Mouse (Mus musculus) cerebellum, adult 8-10 months (tissue): ENCODE data around the gene Pfpl.
A peak's percentile ranks its signal among the peaks of the same experiment; 100 is the strongest.

ENCODE experiments used
- DNase-seq: peaks from one replicate; pipeline ENCODE4 v3.0.0; 2022

Pfpl gene

DNA sequence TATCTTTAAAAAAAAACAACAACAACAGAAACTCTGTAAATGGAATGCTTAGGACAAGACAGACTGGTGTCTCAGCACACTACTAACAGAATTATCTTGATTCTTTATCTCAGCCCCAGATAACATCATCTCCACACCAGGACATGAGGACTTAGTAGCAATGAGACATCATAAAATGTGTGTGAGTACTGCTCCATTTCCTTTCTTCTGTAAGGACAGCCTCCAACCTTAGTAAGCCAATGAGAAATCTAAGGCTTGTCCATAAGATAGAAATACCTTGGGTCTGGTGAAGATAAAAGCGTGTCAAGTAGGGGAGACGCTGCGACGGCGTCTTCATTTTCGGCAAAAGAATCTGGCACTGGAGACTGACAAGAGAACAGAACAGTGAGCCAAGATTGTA, at the start of gene Pfpl:
Gene Pfpl, plus strand, starts transcription at position 301 of the 400 bp plus-strand sequence.
- no peak for DNase-seq

DNA sequence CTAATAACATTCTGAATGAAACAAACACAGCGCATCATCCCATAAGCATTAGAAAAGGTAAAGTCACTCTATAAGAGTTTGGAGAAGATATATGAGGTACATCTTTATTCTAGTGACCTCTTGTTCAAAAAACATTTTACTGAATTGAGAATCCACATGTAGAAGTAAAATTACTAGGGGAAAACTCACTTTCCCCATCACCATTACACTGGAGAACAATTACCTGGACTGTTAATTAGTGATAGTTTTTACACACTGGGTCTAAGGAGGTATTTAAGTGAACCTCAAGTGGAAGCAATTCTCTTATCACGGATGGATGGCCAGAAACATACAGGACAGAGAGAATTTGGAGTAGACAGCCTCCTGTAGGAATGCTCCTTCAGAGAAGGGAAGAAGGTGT, 40.7 kb upstream of the Pfpl start, which contains the start of gene Olfr1440:
Gene Olfr1440, plus strand, starts transcription at position 301 of the 400 bp plus-strand sequence.
- no peak for DNase-seq

DNA sequence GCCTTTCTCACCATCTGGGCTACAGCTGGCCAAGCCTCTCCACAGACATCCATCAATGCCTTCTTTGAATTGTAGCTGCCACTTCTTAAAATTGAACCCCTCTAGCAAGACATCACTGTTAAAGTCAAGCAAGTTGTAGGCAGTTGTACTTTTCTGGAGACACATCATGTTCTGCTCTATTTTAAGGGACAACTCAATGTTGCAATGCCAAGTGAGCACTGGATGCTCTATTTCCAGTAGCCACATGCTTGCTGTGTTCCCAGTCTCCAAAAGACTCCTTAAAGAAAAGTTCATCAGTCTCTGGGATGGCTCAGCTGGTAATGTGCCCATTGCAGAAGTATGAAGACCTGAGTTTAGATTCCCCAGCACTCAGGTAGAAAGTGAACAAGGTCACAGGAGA, 14.0 kb upstream of the Pfpl start:
- no peak for DNase-seq

DNA sequence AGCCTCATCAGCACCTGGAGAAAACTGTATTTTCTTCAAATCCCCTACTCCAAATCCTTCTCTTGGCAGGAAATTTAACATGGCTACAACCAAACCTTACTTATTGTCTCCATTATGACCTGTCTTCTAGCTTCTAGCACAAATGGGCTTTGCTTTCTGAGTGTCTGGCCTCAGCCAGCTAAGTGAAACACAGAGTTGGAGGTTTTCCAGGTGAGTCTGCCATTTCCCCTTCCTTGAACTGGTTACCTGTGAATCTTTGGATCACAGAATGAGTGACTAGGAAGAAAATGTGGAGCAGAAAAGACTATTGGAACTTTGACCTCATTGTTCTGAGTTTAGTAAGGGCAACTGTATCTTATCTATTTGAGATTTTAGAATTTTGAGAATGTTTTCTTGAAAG, 10.3 kb upstream of the Pfpl start, which contains the start of gene Olfr1441:
Gene Olfr1441, plus strand, starts transcription at position 73 of the 400 bp plus-strand sequence.
- no peak for DNase-seq

- no peak for DNase-seq
Measured at GRCm38 (mm10) chr19:12418312-12418711, 9.4 kb upstream of the Pfpl start.

DNA sequence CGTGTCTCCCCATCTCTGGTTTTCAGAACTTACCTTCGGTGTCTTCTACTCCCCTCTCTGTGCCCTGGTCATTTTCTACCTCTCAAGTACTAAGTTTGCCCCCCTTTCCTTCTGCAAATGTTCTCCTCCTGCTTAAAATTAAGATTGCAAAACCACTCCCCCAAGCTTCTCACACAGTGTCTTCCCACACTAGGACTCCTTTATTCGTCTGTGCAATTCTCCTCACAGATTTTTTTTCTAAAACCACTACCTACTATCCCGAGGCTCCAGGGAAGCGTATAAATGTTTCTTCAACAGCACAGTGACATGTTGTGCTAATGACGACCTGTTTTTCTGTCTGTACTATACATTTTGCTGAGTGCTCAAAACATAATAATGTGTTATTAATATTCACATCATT, 7.2 kb upstream of the Pfpl start:
- no peak for DNase-seq

DNA sequence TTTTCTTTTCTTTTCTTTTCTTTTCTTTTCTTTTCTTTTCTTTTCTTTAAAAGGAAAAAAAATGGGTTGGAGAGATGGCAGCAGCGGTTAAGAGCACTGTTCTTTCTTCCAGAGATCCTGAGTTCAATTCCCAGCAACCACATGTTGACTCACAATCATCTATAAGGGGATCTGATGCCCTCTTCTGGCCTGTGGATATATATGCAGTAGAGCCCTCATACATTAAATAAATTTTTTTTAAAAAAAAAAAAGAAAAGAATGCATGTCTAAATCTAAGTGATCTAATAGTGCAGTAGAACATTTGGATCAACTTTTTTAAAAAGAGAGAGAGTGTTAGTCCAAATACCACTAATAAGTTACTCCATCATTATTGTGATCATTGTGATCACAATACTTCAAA, 6.0 kb upstream of the Pfpl start:
- DNase-seq: no peak

DNA sequence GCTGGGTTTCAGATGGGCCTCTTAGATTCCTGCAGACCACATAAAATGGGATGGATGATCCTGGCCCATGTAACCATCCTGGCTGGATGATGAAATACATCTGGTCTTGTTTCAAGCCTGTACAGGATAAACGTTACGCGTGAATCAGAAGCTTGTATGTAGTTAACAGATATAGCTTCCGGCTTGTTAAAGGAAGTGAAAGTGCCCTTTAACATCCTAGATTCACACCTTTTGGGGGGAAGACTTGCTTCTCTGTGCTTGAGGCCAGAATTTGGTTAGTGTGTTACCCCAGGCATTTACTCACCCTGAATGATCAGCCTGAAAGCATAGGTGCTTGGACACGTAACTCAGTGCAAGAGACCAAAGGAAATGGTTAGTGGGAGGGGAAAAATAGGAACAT, 604 bp upstream of the Pfpl start:
- DNase-seq: no peak

DNA sequence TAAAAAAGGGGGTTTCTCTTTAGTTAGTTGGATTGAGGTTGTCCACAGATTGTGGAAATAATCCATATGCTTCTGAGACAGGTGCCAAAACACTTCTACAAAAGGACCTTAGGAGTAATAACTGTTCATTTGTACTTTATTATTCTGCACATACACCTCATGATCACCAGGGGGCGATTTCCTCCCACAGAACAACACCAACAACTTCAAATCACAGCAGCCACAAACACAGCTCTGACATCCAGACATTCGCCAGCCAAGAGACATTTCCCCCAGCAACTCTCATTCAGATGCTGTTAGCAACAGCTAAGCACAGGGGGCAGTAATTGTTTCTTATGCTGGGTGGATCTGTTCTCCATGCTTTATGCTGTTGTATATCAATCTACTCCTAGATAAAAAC, 5.3 kb downstream of the Pfpl start:
- DNase-seq: peak; percentile 11

- no peak for DNase-seq
Measured at GRCm38 (mm10) chr19:12435011-12435416, 7.3 kb downstream of the Pfpl start.

- DNase-seq: no peak
Measured at GRCm38 (mm10) chr19:12435750-12436524, 8.2 kb downstream of the Pfpl start.

GRCm38 (mm10) chr19:12439581-12439980, 11.9 kb downstream of the Pfpl start:
- no peak for DNase-seq

DNA sequence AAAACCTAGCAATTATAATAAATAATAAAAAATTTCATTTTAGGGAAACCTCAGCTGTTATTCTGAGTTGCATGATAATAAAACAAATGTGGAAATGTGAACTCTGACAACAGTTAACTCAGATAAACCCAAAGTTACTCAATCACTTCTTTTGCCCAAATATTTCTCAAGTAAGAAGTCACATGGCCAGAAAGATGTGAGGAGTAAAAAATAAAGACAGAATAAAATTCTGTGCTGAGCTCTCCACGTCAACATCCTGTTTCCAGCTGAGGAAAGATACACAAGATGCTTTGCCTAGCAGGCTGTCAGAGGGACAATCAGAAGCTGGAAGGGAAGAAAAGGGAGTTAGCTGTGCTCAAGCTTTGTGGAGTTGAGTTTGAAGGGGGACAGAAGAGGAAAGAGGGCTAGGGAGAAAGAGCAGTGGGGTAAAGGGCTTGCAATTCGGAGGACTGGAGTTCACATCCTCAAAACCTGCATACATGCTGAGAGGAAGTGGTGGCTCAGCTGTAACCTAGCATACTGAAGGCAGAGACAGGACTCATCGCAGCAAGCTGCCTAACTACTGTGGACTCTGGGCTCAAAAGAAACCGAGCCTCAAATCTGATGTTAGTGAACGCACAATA, 12.5 kb downstream of the Pfpl start:
- DNase-seq: no peak

DNA sequence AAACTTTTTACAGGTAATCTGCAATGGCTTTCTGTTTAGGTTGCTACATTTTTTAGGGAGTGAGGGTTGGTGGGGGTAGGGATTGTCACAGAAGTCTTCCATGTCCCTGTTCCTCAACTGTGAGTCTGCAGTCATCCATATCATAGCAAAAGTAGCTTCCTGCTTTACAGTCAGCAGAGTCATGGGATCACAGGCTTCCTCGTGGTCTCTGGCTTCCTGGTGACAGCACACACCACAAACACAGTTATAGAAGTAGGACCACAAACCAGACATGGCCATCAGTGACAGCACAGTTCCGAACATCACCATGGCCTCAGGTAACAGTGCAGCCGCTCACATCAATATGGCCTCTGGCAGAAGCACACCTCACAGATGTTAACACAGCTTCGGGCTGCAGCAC, 14.9 kb downstream of the Pfpl start:
- no peak for DNase-seq

DNA sequence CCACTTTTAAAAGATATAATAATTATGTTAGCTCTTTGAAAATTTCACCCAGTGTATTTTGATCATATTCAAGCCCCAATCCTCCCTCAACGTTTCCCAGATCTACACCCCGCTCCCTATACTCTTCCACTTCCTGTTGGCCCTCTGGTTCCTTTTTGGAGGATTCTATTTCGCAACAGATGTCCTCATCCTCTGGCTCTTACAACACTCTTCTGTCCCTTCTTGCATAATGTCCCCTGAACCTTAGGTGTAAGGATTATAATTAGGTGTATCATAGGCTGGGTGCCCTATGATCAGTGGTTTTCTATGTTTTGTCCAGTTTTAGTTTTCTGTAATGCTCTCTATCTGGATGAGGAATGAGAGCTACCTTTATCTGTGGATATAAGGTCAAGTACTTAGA, 17.3 kb downstream of the Pfpl start:
- no peak for DNase-seq

DNA sequence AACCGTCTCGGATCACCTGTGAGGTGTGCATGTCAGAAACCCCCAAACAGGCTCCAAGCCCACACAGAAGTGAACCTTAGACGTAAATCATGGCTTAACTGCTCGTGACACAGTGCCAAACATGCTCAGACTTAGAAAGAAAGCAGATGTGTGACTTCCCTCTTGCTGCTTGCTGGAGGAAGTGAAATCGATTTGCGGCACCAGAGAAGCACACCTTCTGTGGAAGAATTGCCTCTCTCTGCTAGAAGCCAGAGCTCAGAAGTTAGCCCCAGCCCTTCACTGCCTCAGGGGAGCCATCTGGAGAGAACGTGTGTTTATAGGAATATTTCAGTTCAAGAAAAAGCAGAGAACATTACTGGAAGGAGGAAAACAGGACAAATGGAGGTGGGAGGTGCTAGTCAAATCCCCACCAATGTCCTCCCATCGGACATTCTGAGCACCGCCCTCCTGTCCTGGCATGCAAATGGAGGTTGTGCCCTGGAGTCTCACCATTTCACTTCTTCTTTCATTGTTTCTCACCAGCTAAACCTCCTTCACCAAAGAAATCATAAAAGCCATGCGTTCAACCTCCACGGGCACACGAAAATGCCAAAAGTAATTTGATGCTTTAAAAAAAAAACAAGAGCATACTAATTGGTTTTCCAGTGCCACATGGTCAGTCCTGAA, 29.8 kb downstream of the Pfpl start:
- no peak for DNase-seq

GRCm38 (mm10) chr19:12459516-12459915, 31.8 kb downstream of the Pfpl start:
- DNase-seq: no peak

DNA sequence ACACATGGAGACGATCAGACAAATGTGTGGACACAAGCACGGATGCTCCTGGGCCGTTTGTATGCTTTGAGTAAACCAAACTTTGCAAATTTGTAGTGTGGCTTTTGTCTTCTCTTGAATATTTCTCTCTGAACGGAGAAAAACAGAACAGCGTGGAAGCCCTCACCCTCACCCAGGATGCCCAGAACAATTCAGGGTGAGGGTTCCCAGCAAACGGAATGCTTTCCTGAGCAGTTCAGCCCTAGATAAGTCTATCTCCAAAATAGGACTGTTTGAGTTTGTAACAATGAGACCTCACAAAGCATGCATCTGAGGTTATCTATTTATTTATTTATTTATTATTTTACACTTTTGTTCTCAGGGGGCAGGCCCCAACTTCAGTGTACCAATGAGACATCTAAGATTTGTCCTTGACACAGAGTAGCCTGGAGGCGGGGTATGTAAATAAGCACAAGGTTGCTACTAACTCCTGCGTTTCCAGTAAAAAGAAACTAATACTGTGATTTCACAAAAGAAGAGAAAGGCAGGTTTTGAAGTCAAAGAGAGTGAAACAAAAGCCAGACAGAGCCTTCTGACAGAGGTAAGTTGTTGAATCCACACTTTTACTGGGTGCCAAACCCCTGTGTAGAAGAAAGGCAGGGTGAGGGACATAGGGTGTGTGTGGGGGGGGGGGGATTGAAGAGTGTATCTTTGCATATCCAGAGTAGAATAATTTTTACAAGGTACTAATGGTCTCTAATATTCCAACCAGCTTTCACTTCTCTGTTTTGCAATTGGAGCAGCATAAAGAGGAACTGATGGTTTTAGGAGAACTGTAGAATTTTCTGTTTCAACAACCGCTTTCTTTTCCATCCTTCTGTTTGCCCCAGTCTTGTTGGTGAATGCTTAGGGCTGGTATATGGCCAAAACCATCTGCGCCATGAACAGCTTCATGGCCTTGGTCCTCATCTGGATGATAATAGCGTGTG, 32.9 kb downstream of the Pfpl start, which contains the start of gene Mpeg1:
Gene Mpeg1, plus strand, starts transcription at position 498 of the 968 bp plus-strand sequence.
- no peak for DNase-seq

DNA sequence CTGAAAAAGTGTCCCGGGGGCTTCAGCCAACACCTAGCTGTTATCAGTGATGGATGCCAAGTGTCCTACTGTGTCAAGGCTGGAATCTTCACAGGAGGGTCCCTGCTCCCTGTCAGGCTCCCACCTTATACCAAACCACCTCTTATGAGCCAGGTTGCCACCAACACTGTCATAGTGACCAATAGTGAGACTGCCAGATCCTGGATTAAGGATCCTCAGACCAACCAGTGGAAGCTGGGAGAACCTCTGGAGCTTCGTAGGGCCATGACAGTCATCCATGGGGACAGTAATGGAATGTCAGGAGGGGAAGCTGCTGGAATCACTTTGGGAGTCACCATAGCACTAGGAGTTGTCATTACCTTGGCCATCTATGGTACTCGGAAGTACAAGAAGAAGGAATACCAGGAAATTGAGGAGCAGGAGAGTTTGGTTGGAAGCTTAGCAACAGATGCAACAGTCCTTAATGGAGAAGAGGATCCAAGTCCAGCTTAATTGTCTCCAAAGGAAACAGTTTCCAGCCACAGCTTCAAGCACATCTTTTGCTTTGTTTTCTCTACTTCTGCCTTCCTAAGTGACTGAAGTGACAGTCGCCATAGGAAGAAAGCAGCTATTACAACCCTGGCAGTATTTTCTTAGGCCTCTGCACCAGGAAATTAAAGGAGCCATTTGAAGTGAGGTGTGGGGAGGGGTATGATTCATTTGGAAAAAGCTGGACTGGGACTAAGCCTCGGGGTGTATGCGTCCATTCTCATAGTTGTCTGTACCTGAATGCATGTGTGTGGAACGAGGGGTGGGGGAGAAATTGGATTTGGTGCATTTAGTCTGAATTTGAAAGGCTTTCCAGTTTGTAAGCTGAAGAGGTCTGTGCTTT, 35.4 kb downstream of the Pfpl start:
- DNase-seq: no peak

GRCm38 (mm10) chr19:12463722-12464035, 36.0 kb downstream of the Pfpl start:
- DNase-seq: no peak

GRCm38 (mm10) chr19:12464127-12464526, 36.4 kb downstream of the Pfpl start:
- DNase-seq: no peak

DNA sequence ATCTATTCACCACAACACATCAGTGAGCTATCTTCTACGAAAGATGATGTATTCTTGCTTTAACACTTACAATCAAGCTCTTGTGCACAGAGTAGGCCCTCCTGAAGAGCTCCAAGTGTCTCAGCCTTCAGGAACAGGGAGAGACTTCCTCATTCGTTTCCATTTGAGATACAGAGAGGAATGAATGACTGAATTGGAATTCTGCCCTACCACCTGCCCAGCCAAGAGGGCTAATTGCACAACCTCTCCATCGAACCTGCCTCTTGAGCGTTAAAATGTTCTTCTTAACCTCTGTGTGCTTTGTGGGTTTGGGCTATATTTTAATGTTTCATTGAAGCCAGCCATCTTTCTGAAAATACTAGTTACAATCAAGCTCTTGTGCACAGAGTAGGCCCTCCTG, 37.0 kb downstream of the Pfpl start:
- DNase-seq: no peak
